Mouse (Mus musculus): ENCODE data around the gene Rapgef4.

The Rapgef4 gene

GRCm38 (mm10) chr2:72269651-72270341 is 288.8 kb downstream of the Rapgef4 start:
- no peak for DNase-seq (ENCODE audit: low spot score in 2 of 2)

GRCm38 (mm10) chr2:72278247-72278873 is 297.3 kb downstream of the Rapgef4 start:
- no peak for DNase-seq (ENCODE audit: low spot score in 2 of 2)

DNA sequence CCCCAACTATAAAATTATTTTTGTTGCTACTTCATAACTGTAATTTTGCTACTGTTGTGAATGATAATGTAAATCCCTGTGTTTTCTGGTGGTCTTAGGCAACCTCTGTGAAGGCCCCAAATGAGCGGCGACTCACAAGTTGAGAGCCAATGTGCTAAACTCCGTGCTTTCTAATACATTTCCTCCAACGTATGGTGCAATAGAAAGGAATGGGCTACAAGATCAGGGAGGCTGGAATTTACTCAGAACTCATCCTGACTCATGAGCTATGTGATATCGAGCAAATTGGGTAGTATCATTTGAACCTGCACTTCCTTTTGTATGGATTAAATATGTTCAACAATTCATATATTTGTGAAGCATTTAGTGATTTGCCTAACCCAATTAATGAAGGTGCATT is 299.5 kb downstream of the Rapgef4 start:
- no peak for DNase-seq (ENCODE audit: low spot score in 2 of 2)

- no peak for DNase-seq (ENCODE audit: low spot score in 2 of 2)
Observed at GRCm38 (mm10) chr2:72281971-72282370, 300.9 kb downstream of the Rapgef4 start.

- no peak for DNase-seq (ENCODE audit: low spot score in 2 of 2)
Observed at GRCm38 (mm10) chr2:72282733-72283132, 301.7 kb downstream of the Rapgef4 start.

GRCm38 (mm10) chr2:72284689-72285088 is 303.6 kb downstream of the Rapgef4 start:
- DNase-seq (ENCODE audit: low spot score in 2 of 2) = no peak

DNA sequence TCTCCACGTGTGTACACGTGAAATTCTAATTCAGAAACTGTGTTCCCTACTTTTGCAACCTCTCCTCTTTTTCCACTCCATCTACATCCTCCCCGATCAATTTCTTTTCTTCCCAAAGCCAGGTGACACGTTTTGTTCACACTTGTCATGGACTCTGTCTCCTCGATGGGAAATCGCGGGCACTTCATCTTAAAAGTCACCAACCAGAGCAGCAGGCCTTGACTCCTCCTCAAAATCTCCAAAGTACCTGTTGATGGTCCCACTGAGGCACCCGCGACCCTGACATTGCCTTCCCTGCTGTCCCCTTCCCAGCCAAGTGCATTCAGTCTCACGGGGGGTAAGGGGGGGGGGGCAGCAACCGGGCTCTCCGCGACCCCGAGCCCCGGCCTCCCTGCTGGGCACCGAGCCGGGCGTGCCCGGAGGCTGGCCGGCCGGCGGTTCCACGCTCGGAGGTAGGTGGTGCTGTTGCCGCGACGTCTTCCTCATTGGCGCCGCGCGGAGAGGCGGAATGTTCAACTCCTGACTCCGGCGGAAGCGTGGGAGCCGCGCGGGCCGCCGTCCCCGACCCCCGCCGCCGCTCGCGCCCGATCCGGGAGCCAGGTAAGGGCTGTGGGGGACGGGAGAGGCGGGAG is 304.3 kb downstream of the Rapgef4 start, which contains the start of gene Map3k20:
Gene Map3k20 (plus strand): TSS at position 382 of the 632 bp plus-strand sequence.
- peak in 1 of 2 experiments; percentile 43 for DNase-seq (ENCODE audit: low spot score in 2 of 2)

- no peak for DNase-seq (ENCODE audit: low spot score in 2 of 2)
Observed at GRCm38 (mm10) chr2:72285888-72286661, 305.0 kb downstream of the Rapgef4 start.

DNA sequence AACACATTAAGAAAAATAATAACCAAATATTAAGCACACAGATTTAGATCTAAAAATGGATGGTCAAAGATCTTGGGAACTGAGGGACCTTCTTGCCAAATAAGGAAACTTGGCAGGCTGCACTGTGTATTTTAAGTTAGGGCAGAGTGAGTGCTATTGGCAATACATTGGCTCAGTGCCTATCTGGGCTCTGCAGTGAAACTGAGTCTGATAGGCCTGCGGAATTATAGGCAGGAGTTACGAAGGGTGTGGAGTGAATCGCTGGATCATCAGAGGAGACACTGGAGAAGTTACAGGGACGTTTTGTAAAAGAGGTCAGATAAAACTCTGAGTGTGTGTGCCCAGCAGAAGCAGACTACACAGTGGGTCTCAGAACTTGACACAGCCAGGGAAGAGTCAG is 306.1 kb downstream of the Rapgef4 start:
- DNase-seq (ENCODE audit: low spot score in 2 of 2) = no peak

DNA sequence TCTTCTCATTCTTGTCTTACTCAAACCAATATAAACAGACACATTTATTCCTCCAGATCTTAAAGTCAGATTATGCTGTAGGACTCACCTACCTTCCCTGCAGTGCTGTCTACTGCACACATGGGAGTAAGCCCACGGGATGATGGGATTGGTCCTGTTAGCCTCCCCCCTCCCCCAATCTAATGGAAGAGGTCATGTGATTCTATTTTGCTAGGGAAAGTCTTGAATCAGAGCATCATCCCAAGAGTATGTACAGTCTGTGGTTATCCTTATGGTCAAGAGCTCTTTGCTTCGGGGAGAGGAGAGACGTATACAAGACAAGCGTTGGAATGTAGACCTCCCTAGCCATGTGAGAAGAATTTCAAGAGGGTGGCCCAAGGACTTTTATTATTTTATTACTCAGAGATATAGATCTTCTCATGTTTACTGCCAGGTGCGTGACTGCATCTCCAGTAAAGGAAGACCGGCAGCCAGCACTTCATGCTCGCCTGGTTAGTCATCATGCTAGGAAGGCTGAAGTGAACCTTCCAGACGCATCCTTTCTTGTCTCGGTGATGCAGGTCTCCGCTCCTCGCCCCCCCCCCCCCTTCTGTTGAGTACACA is 308.0 kb downstream of the Rapgef4 start:
- DNase-seq (ENCODE audit: low spot score in 2 of 2) = no peak

DNA sequence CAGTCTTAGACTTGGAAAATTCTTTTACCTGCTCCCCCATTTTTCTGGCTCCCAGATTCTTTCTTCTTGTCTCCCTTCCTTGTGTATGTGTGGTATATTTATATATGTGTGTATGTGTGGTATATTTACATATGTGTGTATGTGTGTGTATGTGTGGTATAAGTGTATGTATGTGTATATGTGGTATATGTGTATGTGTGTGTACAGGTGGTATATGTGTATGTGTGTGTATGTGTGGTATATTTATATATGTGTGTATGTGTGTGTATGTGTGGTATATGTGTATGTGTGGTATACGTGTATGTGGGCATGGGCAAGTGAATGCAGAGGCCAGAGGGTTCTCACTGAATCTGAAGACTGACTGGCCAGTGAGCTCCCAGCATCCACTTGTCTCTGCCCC is 310.1 kb downstream of the Rapgef4 start:
- no peak for DNase-seq (ENCODE audit: low spot score in 2 of 2)

GRCm38 (mm10) chr2:72292573-72292972 is 311.5 kb downstream of the Rapgef4 start:
- no peak for DNase-seq (ENCODE audit: low spot score in 2 of 2)

DNA sequence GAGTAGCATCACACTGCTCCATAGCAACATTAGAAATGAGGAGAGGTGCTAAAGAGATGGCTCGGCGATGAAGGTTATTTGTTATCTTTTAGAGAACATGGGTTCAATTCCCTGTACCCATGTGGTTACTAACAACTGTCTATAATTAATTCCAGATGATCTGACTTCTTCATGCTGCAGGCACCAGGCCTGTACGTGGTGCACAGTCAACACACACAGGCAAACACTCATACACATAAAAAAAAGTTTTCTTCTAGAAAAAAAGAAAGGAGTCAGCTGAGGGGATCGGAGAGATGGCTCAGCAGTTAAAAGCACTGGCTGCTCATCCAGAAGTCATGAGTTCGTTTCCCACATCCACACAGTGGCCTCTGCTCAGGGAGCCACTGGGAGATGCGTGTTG is 314.0 kb downstream of the Rapgef4 start:
- DNase-seq (ENCODE audit: low spot score in 2 of 2) = no peak

DNA sequence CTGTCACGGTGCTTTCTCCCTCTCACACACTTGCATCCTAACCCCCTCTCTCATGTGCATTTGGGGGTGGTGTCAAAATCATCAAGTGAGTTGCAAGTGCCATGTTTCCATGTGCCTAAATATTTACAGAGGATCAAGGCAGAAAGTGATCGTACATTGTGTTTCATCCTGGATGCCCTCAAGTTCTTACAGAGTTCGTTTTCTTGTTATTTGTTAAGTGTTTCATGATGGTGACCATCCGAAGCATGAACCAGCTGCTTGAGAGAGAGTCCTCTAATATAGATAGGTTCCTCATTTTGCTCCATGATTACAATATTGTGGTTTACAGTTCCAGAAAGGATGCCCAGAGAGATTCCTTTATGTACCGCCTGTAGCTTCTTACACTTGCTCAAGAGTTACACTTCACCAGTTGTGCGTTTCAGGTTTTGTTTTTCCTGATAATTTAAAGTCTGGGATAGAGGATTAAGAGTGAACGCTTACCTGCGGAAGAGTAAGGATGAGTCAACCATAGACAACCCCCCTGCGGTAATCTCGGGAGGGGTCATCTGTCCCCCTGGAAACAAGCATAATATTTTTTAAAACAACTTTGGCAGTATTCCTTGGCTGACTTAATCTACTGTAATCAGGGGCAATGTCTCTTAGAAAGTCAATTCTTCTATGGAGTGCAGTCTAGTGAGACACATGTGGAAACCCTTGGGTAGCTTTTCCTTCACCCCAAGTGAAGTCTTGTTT is 316.1 kb downstream of the Rapgef4 start:
- DNase-seq (ENCODE audit: low spot score in 2 of 2) = no peak

DNA sequence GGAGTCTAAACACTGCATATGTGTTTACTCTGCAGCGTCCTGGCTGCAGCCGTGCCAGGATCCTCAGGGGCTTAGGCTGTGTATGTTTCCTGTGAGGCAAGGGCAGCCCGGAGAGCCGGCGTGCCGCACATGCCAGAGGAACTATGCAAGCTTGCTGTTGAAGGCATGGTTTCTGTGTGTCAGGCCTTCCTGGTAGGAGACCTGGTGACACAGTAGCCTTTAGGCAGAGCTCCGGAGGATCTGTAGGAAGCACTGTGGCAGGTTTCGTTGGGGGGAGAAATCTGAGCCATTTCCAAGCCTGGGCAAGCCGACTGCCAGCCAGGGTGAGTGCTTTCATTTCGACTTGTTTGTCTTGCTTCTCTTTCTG is 316.7 kb downstream of the Rapgef4 start:
- DNase-seq (ENCODE audit: low spot score in 2 of 2) = no peak

- DNase-seq (ENCODE audit: low spot score in 2 of 2) = no peak
Observed at GRCm38 (mm10) chr2:72298406-72298805, 317.4 kb downstream of the Rapgef4 start.

- no peak for DNase-seq (ENCODE audit: low spot score in 2 of 2)
Observed at GRCm38 (mm10) chr2:72301194-72301916, 320.3 kb downstream of the Rapgef4 start.

DNA sequence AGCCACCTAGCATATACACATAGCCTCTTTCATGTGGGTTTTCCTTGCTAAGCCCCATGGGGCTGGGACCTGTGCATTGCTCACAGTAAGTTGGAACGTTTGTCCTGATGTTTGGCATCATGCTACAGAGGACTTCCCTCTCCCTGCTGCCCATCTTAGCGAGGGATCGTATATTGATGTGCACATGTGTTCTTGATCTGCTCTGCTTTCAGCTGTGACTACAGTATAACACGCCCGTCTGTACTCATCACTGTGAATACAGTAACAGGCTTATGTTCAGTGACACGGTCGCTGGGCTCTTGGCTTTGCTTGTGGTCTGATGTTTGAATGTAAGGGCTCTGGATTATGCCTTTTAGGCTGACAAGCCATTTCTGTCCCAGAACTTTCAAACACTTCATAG is 324.7 kb downstream of the Rapgef4 start:
- no peak for DNase-seq (ENCODE audit: low spot score in 2 of 2)

Data from frontal cortex, postnatal 14 days (tissue).